Mouse (Mus musculus) hindbrain, embryonic 10.5 days (tissue): ENCODE data around the gene Gm128. TPM values are rescaled to one million over a fixed set of nuclear protein-coding genes. Genes with fewer than 3 reads are reported as not detected.

Experiments
- DNase-seq: peaks from one replicate; pipeline ENCODE4 v3.0.0-alpha.2; 2017; ENCODE audit warnings: low spot score
- H3K27ac ChIP-seq: fragments of 300-500 bp; sonication (generic); 2 replicates; pipeline ENCODE4 v1.5.1; 2016; ENCODE audit warnings: mild to moderate bottlenecking, moderate library complexity
- H3K27me3 ChIP-seq: fragments of 300-500 bp; sonication (generic); 2 replicates; pipeline ENCODE4 v1.6.1; 2016; ENCODE audit warnings: mild to moderate bottlenecking; ENCODE audit not compliant: poor library complexity, insufficient read depth, severe bottlenecking
- H3K36me3 ChIP-seq: fragments of 300-500 bp; sonication (generic); 2 replicates; pipeline ENCODE4 v1.6.1; 2016; ENCODE audit warnings: mild to moderate bottlenecking, moderate library complexity
- H3K4me1 ChIP-seq: fragments of 300-500 bp; sonication (generic); replicated peaks from 2 replicates; pipeline ENCODE4 v1.6.1; 2016; ENCODE audit warnings: mild to moderate bottlenecking
- H3K4me3 ChIP-seq: fragments of 300-500 bp; sonication (generic); 2 replicates; pipeline ENCODE4 v1.5.1; 2016; ENCODE audit warnings: mild to moderate bottlenecking, moderate library complexity
- H3K9me3 ChIP-seq: fragments of 300-500 bp; sonication (generic); 2 replicates; pipeline ENCODE4 v1.6.1; 2016; ENCODE audit warnings: mild to moderate bottlenecking, moderate library complexity
- WGBS: fragments of 180-500 bp; shearing (Covaris S2); methylation state at CpG from one replicate; pipeline ENCODE4 v1.1.7; 2016; 5-methylcytosine and 5-hydroxymethylcytosine counted together
- polyA plus RNA-seq: library from polyadenylated mRNA; unstranded; fragments of >200 nt; fragmentation: Nextera tagmentation; extraction: Ambion mirVana; gene quantifications from 2 replicates; pipeline ENCODE4 v1.2.1, GENCODE M21; 2016

The Gm128 gene
- polyA plus RNA-seq, result 0.17 and 0.22 TPM in 2 replicates

DNA sequence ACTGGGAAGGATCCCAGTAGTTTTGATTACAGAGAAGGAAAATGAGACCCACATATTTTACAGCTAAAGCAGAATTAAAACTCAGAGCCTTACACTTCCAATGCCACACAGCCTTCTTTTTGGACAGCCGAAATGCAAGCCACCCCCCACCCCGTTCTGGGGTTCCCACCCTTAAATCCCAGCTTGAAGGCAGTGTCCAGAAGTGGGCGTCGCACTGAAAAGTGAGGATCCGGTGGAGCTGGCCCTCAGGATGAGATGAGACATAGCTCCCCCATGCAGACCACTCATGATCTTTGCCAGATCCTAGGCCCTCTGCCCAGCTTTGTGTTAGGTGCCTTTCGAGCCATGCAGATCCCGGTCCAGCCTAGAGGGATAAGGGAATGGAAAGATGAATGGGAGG, at the start of gene Gm128:
TSS of gene Gm128 (minus strand) at position 101 of the 400 bp plus-strand sequence.
- Histone ChIP-seq H3K9me3 (no peaks in the 10 kb centered on the region), H3K36me3 (peaks cover 31% of the 10 kb centered on the region), H3K27me3 (no peaks in the 10 kb centered on the region), H3K27ac (peak within 1 kb of the TSS; percentile 57; the same call in 1 of the 2 replicates), H3K4me3 (peak within 1 kb of the TSS; percentile 16), H3K4me1 (peaks cover 13% of the 10 kb centered on the region)
- DNase-seq, result no peak
- 76% methylated on average over 7 of the region's 7 CpGs for WGBS

DNA sequence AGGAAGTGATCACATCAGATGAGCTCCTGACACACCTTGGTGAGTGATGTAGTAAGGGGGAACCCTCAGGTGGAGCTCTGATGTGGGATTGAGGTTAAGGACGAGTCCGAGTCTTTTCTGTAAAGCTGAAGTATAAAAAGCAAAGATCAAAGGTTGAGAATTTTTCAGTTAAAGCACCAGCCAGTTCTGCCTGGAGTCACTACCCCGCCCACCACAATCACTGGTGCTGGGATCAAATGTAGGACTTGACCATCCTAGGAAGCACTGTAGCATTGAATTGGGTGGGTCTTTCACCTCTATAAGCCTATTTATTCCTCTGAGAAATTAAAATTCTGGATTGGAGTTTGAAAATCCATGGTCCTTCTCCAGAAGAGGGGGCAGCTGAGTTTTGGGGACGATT, 49.6 kb upstream of the Gm128 start:
- DNase-seq, result no peak
- WGBS, result 85% methylated on average over 4 of the region's 4 CpGs
- Histone ChIP-seq H3K27ac (no peak overlapping the region), H3K36me3 (peaks cover 88% of the 10 kb centered on the region), H3K27me3 (no peaks in the 10 kb centered on the region), H3K4me1 (peaks cover 6% of the 10 kb centered on the region; the same call in 1 of the 2 replicates), H3K9me3 (no peaks in the 10 kb centered on the region), H3K4me3 (no peak overlapping the region)

DNA sequence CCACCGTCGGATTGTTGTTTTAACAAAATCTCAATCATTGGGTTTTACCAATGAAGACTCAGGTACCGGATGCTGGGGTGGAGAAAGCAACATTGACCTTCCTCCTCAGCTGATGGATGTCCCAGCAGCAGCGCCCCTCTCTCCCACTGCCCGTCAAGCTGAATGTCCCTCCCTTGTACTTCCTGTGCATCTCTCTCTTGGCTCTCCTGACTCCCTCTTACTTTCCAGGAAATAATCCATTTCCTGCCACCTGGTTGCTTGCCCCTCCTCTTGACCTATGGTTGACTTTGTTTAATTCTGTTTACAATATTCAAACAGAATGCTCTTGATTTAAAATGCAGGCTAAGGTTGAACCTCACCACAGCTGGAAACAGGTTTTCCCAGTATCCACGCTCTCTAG, 48.8 kb upstream of the Gm128 start:
- H3K4me1 ChIP-seq, result no peaks in the 10 kb centered on the region
- no peaks in the 10 kb centered on the region for H3K27me3 ChIP-seq
- no peaks in the 10 kb centered on the region for H3K9me3 ChIP-seq
- peaks cover 80% of the 10 kb centered on the region for H3K36me3 ChIP-seq
- 80% methylated on average over 6 of the region's 6 CpGs for WGBS
- no peak overlapping the region for H3K4me3 ChIP-seq
- no peak for DNase-seq
- H3K27ac ChIP-seq, result no peak overlapping the region

DNA sequence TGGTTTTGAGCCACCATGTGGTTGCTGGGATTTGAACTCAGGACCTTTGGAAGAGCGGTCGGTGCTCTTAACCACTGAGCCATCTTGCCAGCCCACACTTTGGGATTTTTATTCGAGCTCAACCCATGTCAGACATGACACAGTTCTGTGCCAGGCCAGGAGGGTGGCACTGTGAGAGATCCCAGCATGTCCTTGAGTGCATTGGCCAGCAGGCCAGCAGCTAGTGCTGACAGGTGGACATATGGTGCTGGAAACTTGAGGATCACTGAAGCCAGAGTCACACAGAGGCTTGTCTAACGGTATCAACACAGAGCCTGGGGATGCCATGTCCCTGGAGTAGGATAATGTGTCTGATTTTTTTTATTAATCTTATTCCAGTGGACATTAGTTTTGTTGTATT, 48.0 kb upstream of the Gm128 start:
- Histone ChIP-seq H3K4me1 (peaks cover 6% of the 10 kb centered on the region), H3K36me3 (peaks cover 73% of the 10 kb centered on the region), H3K4me3 (no peak overlapping the region), H3K9me3 (no peaks in the 10 kb centered on the region), H3K27me3 (no peaks in the 10 kb centered on the region), H3K27ac (no peak overlapping the region)
- WGBS, result 90% methylated on average over 4 of the region's 4 CpGs
- no peak for DNase-seq

DNA sequence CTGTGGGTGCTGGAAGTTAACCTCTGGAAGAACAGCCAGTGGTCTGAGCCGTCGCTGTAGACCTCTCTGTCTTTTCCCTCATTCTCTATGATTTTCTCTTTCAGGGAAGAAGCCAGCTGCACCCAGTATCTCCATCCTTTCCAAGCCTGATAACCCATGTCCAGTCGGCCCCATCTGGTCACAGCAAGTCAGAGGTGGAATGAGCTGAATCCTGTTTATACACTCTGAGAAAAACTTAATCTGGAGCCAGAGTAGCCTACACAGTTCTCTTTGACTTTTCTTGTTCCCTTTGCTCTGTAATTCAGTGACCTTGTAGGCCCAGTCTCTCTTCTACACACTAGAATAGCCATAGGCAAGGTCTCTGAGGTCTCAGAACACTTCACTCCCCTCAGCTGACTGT, 46.1 kb upstream of the Gm128 start:
- WGBS, result 91% methylated on average over 3 of the region's 3 CpGs
- Histone ChIP-seq H3K4me1 (peaks cover 16% of the 10 kb centered on the region), H3K27ac (no peak overlapping the region), H3K27me3 (no peaks in the 10 kb centered on the region), H3K9me3 (no peaks in the 10 kb centered on the region), H3K4me3 (no peak overlapping the region), H3K36me3 (peaks cover 55% of the 10 kb centered on the region)
- no peak for DNase-seq

DNA sequence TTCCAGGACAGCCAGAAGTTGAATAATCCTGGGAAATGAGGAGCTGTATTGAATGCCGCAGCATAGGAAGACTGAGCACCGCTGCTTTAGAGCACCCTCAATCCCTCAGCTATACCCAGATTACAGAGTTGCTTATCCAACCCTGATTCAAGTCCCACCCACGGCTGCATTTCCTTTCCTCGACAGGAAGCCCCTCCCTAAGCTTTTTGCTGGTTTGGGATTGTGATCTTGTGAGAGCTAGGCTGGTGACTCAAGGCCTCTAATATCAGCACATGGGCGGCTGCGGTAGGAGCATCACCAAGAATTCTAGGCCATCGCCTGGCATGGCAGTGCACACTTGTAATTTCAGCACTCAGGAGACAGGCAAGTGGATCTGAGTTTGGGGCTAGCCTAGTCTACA, 45.1 kb upstream of the Gm128 start:
- WGBS, result 88% methylated on average over 7 of the region's 7 CpGs
- H3K36me3 ChIP-seq, result peaks cover 45% of the 10 kb centered on the region
- DNase-seq, result no peak
- peaks cover 24% of the 10 kb centered on the region for H3K4me1 ChIP-seq
- no peaks in the 10 kb centered on the region for H3K27me3 ChIP-seq
- H3K27ac ChIP-seq, result no peak overlapping the region
- H3K4me3 ChIP-seq, result no peak overlapping the region
- H3K9me3 ChIP-seq, result no peaks in the 10 kb centered on the region

DNA sequence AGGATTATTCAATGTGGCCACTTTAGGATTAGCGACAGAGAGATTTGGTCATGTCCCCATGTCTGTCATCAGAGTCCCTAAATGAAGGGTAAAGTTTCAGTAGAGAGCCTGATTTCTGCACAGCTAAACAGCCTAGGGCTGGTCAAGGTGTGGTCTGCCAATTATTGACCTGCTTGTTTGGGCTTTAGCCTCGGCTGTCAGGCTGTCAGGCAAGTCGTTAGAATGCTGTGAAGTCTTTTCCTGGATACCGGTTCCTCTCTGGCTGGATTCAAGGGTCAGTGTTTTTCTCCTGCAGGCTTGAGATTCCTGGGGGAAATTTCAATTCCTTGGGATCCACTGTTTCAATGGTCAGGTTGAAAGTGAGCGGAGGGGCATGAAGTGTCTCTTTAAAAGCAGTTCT, 44.6 kb upstream of the Gm128 start:
- Histone ChIP-seq H3K4me1 (peaks cover 28% of the 10 kb centered on the region), H3K4me3 (no peak overlapping the region), H3K9me3 (no peaks in the 10 kb centered on the region), H3K27ac (no peak overlapping the region), H3K36me3 (peaks cover 40% of the 10 kb centered on the region), H3K27me3 (no peaks in the 10 kb centered on the region)
- DNase-seq, result no peak
- 72% methylated on average over 5 of the region's 5 CpGs for WGBS

DNA sequence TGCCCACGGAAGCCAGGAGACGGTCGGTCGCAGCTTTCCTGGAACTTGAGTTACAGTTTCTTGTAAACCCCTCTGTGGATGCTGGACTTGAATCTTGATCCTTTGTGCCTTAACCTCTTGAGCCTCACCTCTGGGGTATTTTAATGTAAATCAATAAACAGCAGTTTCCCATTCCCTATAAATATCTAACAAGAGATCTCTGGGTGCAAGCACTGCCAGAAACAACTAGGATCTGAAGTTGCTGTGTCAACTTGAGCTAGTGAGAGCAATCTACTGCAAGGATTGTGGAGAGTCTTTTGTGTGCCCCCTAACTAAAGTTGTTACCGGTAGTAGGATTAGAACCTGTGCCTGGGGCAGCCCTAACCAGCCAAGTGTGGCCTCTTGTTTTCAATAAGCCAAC, 44.0 kb upstream of the Gm128 start:
- Histone ChIP-seq H3K27ac (no peak overlapping the region), H3K27me3 (no peaks in the 10 kb centered on the region), H3K9me3 (no peaks in the 10 kb centered on the region), H3K4me3 (no peak overlapping the region), H3K4me1 (peaks cover 34% of the 10 kb centered on the region), H3K36me3 (peaks cover 34% of the 10 kb centered on the region)
- no peak for DNase-seq
- WGBS, result 93% methylated on average over 5 of the region's 5 CpGs

DNA sequence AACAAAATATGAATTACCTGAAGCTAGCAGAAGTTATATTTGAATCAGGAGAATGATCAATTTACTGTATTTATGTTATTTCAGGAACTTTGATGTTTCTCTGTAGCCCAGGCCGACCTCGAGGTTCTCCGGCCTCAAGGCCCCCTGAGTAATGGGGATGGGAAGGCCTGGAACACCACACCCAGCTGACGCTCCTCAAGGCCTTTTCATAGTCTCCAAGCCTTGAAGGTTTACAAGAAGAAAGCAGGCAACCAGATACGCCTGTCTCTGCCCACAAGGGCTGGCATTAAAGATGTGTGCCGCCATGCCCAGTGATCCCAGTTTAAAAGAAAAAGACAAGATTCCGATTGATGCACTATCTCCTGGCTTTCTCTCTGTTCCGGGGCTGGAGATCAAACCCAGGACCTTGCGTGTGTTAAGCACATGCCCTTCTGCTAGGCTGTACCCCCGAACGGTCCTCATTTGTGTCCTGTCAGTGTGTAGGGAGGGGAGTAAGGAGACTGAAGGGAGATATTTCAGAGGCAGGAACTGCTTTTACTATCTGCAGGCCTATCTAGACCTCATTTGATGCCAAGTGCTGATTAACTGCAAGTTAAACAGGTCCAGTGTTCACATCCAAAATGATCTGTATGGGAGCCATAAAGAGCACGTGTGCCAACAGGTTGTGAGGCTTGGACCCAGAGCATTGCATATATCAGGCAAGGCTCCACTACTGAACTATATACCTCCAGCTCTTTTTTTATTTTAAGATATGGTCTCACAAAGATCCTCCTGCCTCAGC, 43.3 kb upstream of the Gm128 start:
- Histone ChIP-seq H3K27ac (no peak overlapping the region), H3K4me3 (peak overlapping the region; percentile 78; the same call in 1 of the 2 replicates), H3K9me3 (no peaks in the 10 kb centered on the region), H3K36me3 (peaks cover 27% of the 10 kb centered on the region), H3K4me1 (peaks cover 34% of the 10 kb centered on the region), H3K27me3 (no peaks in the 10 kb centered on the region)
- DNase-seq, result no peak
- WGBS, result 90% methylated on average over 12 of the region's 12 CpGs

DNA sequence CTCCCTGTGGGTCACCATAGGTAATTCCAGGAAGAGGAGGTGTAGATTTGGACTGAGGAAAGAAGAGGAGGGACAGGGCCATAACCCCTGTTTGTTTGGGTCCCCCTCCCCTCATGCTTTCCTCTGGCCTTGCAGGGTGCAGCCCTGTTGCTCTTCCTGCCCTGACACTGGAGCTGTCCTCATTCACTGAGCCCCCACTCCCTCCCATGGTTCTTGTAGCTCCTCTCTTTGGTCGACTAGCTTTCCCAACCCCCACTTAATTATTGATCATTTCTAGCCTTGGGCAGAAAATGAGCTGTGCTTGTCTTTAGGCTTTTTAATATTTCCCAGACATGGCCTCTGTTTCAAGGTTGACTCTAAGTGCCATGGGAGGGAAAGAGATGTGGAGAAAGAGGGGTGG, 42.7 kb upstream of the Gm128 start:
- peaks cover 34% of the 10 kb centered on the region for H3K4me1 ChIP-seq
- H3K27ac ChIP-seq, result peak overlapping the region; percentile 96
- peak overlapping the region; percentile 78 for H3K4me3 ChIP-seq
- 27% methylated on average over 1 of the region's 1 CpGs for WGBS
- DNase-seq, result no peak
- H3K9me3 ChIP-seq, result no peaks in the 10 kb centered on the region
- peaks cover 22% of the 10 kb centered on the region for H3K36me3 ChIP-seq
- H3K27me3 ChIP-seq, result no peaks in the 10 kb centered on the region

DNA sequence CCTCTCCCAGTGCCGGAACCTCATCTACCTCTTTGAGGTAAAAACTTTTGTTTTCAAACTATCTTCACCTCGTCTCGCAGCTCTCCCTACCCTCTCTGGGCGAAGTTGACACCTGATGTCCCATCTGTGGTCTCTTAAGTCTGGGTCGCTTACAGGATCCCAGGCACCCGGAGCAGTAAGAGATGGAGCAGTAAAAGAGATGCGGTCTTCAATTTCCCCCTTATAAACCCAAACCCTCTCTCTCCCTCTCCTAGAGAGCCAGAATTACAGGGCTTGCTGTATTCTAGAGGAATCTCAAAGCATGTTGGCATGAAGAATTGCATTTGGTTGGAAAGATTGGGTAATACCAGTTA, 42.2 kb upstream of the Gm128 start:
- DNase-seq, result no peak
- WGBS, result 4% methylated on average over 7 of the region's 7 CpGs
- Histone ChIP-seq H3K36me3 (peaks cover 17% of the 10 kb centered on the region), H3K4me1 (peaks cover 34% of the 10 kb centered on the region), H3K4me3 (peak overlapping the region; percentile 78), H3K27ac (peak overlapping the region; percentile 96), H3K27me3 (no peaks in the 10 kb centered on the region), H3K9me3 (no peaks in the 10 kb centered on the region)

DNA sequence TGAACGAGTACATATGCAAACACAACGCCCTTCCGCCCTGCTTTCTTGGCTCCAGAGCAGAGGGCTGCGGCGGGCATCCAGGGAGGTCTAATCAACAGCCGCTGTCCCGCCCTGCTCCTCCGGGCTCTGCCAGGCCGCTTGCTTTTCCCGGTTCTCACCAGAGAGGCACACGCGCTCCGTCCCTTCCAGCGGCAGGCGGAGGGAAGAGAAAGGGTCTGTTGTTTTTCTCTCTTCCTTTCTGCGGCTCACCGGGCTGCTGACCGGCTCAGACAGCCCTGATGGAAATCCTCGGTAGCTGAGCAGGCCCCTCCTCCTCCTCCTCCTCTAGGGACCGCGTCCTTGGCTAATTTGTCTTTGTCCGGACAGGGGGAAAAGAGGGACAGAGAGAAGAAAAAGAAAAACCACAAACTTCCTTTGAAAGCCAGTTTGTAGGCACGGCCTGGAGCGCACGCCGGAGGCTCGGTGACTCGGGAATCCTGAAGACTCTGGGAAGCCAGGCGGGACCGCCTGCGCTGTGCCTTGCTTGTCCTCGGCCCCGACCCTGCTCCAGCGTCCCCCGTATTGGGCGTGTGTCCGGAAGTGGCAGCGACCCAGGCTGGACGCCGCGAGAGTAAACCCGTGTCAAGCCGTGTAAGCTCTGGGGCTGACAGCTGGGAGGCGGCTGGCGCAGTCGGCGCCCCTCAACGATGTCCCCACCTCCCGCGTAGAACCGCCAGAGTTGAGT, 41.6 kb upstream of the Gm128 start:
- DNase-seq, result peak; percentile 83
- H3K27ac ChIP-seq, result peak overlapping the region; percentile 96
- H3K4me1 ChIP-seq, result peaks cover 34% of the 10 kb centered on the region
- WGBS, result under 1% methylated on average over 51 of the region's 51 CpGs
- peaks cover 11% of the 10 kb centered on the region for H3K36me3 ChIP-seq
- H3K27me3 ChIP-seq, result no peaks in the 10 kb centered on the region
- peak overlapping the region; percentile 78 for H3K4me3 ChIP-seq
- H3K9me3 ChIP-seq, result no peaks in the 10 kb centered on the region

DNA sequence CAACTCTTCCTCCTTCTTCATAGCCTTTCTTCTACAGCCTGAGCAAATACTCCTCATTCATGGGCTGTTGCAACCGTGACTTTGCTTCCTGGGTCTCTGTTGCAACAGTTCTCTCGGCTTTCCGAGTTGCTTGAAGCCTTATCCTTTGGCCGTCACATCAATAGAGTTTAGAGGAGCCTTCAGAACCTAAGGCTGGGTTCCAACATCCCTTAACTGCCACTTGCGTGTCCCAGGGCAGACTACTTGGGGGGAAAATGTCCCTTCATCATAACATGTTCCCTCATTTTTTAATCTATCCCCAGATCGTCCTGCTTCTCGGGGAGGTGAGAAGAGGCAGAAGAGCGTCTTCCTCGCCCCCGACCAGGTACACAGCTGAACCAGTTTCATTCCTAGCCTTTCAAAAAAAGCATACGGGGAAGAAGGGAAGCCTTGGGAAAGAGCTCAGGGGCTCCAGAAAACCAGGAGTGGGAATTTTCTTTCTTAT, 41.0 kb upstream of the Gm128 start:
- peak overlapping the region; percentile 96 for H3K27ac ChIP-seq
- under 1% methylated on average over 11 of the region's 11 CpGs for WGBS
- H3K36me3 ChIP-seq, result peaks cover 5% of the 10 kb centered on the region
- H3K9me3 ChIP-seq, result no peaks in the 10 kb centered on the region
- H3K4me1 ChIP-seq, result peaks cover 34% of the 10 kb centered on the region
- H3K4me3 ChIP-seq, result peak overlapping the region; percentile 78
- H3K27me3 ChIP-seq, result no peaks in the 10 kb centered on the region
- DNase-seq, result no peak
